Mouse (Mus musculus): ENCODE data around the gene Nek11. TPM values are rescaled to one million over a fixed set of nuclear protein-coding genes. Genes with fewer than 3 reads are reported as not detected.

The Nek11 gene
- polyA plus RNA-seq, 2 experiments: 0.13 to 0.14 TPM

- Histone ChIP-seq H3K9me3 (ENCODE audit: control insufficient read depth, low read length) (no peaks in the 10 kb centered on the region), H3K4me3 (replicated peaks; ENCODE audit: low read length) (no peak overlapping the region), H3K27ac (replicated peaks; ENCODE audit: low read depth, low read length) (no peak overlapping the region), H3K27me3 (ENCODE audit: control insufficient read depth, insufficient read depth, low read length) (no peaks in the 10 kb centered on the region), H3K4me1 (ENCODE audit: control insufficient read depth, insufficient read depth, low read length) (no peaks in the 10 kb centered on the region), H3K36me3 (ENCODE audit: control insufficient read depth, insufficient read depth, low read length) (no peaks in the 10 kb centered on the region), H3K4me2 (replicated peaks; ENCODE audit: low read depth, low read length, severe bottlenecking) (no peak overlapping the region), H3K9ac (ENCODE audit: low read depth, low read length, severe bottlenecking) (no peak overlapping the region)
- no peak for DNase-seq (ENCODE audit: low spot score)
- no peak for ATAC-seq (ENCODE audit: low FRiP score, low read depth)
- no peak for TF ChIP-seq POLR2A (IDR thresholded peaks at IDR 0.05; ENCODE audit: borderline replicate concordance, extremely low read depth, insufficient read depth, insufficient read length)
- WGBS: 73% methylated on average over 3 of the region's 3 CpGs
Observed at GRCm38 (mm10) chr9:105186725-105187124, 208.6 kb downstream of the Nek11 start.

GRCm38 (mm10) chr9:105182392-105182791 is 212.9 kb downstream of the Nek11 start:
- no peak overlapping the region for H3K4me2 ChIP-seq (replicated peaks; ENCODE audit: low read depth, low read length, severe bottlenecking)
- no peaks in the 10 kb centered on the region for H3K9me3 ChIP-seq (ENCODE audit: control insufficient read depth, low read length)
- TF ChIP-seq POLR2A (IDR thresholded peaks at IDR 0.05; ENCODE audit: borderline replicate concordance, extremely low read depth, insufficient read depth, insufficient read length): no peak
- no peak overlapping the region for H3K27ac ChIP-seq (replicated peaks; ENCODE audit: low read depth, low read length)
- no peaks in the 10 kb centered on the region for H3K4me1 ChIP-seq (ENCODE audit: control insufficient read depth, insufficient read depth, low read length)
- ATAC-seq (ENCODE audit: low FRiP score, low read depth): no peak
- WGBS: 80% methylated on average over 3 of the region's 3 CpGs
- H3K9ac ChIP-seq (ENCODE audit: low read depth, low read length, severe bottlenecking): no peak overlapping the region
- H3K4me3 ChIP-seq (replicated peaks; ENCODE audit: low read length): no peak overlapping the region
- H3K27me3 ChIP-seq (ENCODE audit: control insufficient read depth, insufficient read depth, low read length): no peaks in the 10 kb centered on the region
- no peak for DNase-seq (ENCODE audit: low spot score)
- no peaks in the 10 kb centered on the region for H3K36me3 ChIP-seq (ENCODE audit: control insufficient read depth, insufficient read depth, low read length)

GRCm38 (mm10) chr9:105144992-105145391 is 250.3 kb downstream of the Nek11 start, which contains the start of gene 1700080E11Rik:
Gene 1700080E11Rik (minus strand): TSS chr9:105145092.
- 69% methylated on average over 6 of the region's 6 CpGs for WGBS
- no peak within 1 kb of the TSS for H3K27ac ChIP-seq (replicated peaks; ENCODE audit: low read depth, low read length)
- no peak for TF ChIP-seq POLR2A (IDR thresholded peaks at IDR 0.05; ENCODE audit: borderline replicate concordance, extremely low read depth, insufficient read depth, insufficient read length)
- no peaks in the 10 kb centered on the region for H3K9me3 ChIP-seq (ENCODE audit: control insufficient read depth, low read length)
- ATAC-seq (ENCODE audit: low FRiP score, low read depth) (no peak), DNase-seq (ENCODE audit: low spot score) (no peak)
- H3K4me3 ChIP-seq (replicated peaks; ENCODE audit: low read length): no peak within 1 kb of the TSS
- H3K4me2 ChIP-seq (replicated peaks; ENCODE audit: low read depth, low read length, severe bottlenecking): no peak within 1 kb of the TSS
- no peaks in the 10 kb centered on the region for H3K36me3 ChIP-seq (ENCODE audit: control insufficient read depth, insufficient read depth, low read length)
- H3K4me1 ChIP-seq (ENCODE audit: control insufficient read depth, insufficient read depth, low read length): no peaks in the 10 kb centered on the region
- no peaks in the 10 kb centered on the region for H3K27me3 ChIP-seq (ENCODE audit: control insufficient read depth, insufficient read depth, low read length)
- H3K9ac ChIP-seq (ENCODE audit: low read depth, low read length, severe bottlenecking): no peak within 1 kb of the TSS

GRCm38 (mm10) chr9:105139204-105139603 is 256.1 kb downstream of the Nek11 start:
- no peak overlapping the region for H3K4me3 ChIP-seq (replicated peaks; ENCODE audit: low read length)
- no peaks in the 10 kb centered on the region for H3K27me3 ChIP-seq (ENCODE audit: control insufficient read depth, insufficient read depth, low read length)
- no peaks in the 10 kb centered on the region for H3K9me3 ChIP-seq (ENCODE audit: control insufficient read depth, low read length)
- no peak for TF ChIP-seq POLR2A (IDR thresholded peaks at IDR 0.05; ENCODE audit: borderline replicate concordance, extremely low read depth, insufficient read depth, insufficient read length)
- H3K36me3 ChIP-seq (ENCODE audit: control insufficient read depth, insufficient read depth, low read length): no peaks in the 10 kb centered on the region
- H3K4me1 ChIP-seq (ENCODE audit: control insufficient read depth, insufficient read depth, low read length): no peaks in the 10 kb centered on the region
- no peak for ATAC-seq (ENCODE audit: low FRiP score, low read depth)
- WGBS: 84% methylated on average over 6 of the region's 6 CpGs
- H3K4me2 ChIP-seq (replicated peaks; ENCODE audit: low read depth, low read length, severe bottlenecking): no peak overlapping the region
- H3K27ac ChIP-seq (replicated peaks; ENCODE audit: low read depth, low read length): no peak overlapping the region
- no peak for DNase-seq (ENCODE audit: low spot score)
- no peak overlapping the region for H3K9ac ChIP-seq (ENCODE audit: low read depth, low read length, severe bottlenecking)

GRCm38 (mm10) chr9:105136404-105136803 is 258.9 kb downstream of the Nek11 start:
- TF ChIP-seq POLR2A (IDR thresholded peaks at IDR 0.05; ENCODE audit: borderline replicate concordance, extremely low read depth, insufficient read depth, insufficient read length): no peak
- H3K27ac ChIP-seq (replicated peaks; ENCODE audit: low read depth, low read length): no peak overlapping the region
- no peaks in the 10 kb centered on the region for H3K27me3 ChIP-seq (ENCODE audit: control insufficient read depth, insufficient read depth, low read length)
- H3K4me1 ChIP-seq (ENCODE audit: control insufficient read depth, insufficient read depth, low read length): peaks cover 4% of the 10 kb centered on the region; the same call in 1 of the 2 replicates
- H3K9me3 ChIP-seq (ENCODE audit: control insufficient read depth, low read length): no peaks in the 10 kb centered on the region
- no peaks in the 10 kb centered on the region for H3K36me3 ChIP-seq (ENCODE audit: control insufficient read depth, insufficient read depth, low read length)
- H3K9ac ChIP-seq (ENCODE audit: low read depth, low read length, severe bottlenecking): no peak overlapping the region
- no peak for DNase-seq (ENCODE audit: low spot score)
- WGBS: 17% methylated on average over 1 of the region's 1 CpGs
- no peak overlapping the region for H3K4me2 ChIP-seq (replicated peaks; ENCODE audit: low read depth, low read length, severe bottlenecking)
- ATAC-seq (ENCODE audit: low FRiP score, low read depth): no peak
- no peak overlapping the region for H3K4me3 ChIP-seq (replicated peaks; ENCODE audit: low read length)

- ATAC-seq (ENCODE audit: low FRiP score, low read depth) (no peak), DNase-seq (ENCODE audit: low spot score) (no peak)
- Histone ChIP-seq H3K4me1 (ENCODE audit: control insufficient read depth, insufficient read depth, low read length) (peaks cover 8% of the 10 kb centered on the region), H3K4me3 (replicated peaks; ENCODE audit: low read length) (no peak overlapping the region), H3K27me3 (ENCODE audit: control insufficient read depth, insufficient read depth, low read length) (no peaks in the 10 kb centered on the region), H3K36me3 (ENCODE audit: control insufficient read depth, insufficient read depth, low read length) (no peaks in the 10 kb centered on the region), H3K4me2 (replicated peaks; ENCODE audit: low read depth, low read length, severe bottlenecking) (no peak overlapping the region), H3K9me3 (ENCODE audit: control insufficient read depth, low read length) (no peaks in the 10 kb centered on the region), H3K27ac (replicated peaks; ENCODE audit: low read depth, low read length) (no peak overlapping the region), H3K9ac (ENCODE audit: low read depth, low read length, severe bottlenecking) (no peak overlapping the region)
- no peak for TF ChIP-seq POLR2A (IDR thresholded peaks at IDR 0.05; ENCODE audit: borderline replicate concordance, extremely low read depth, insufficient read depth, insufficient read length)
- WGBS: 86% methylated on average over 5 of the region's 5 CpGs
Observed at GRCm38 (mm10) chr9:105134536-105134935, 260.8 kb downstream of the Nek11 start.
